Mouse (Mus musculus): ENCODE measurements at regions not wholly inside any gene's neighbourhood (a gene's known extent, or its start where the extent isn't known, plus 50 kb on each side); places are given as distances from the start of the nearest gene placed in this dataset.

GRCm38 (mm10) chr3:153072200-153072919 lies 90.3 kb upstream of the St6galnac5 start:
- no peaks in the 10 kb centered on the region for H3K36me3 ChIP-seq
- WGBS: 54% methylated on average over 10 of the region's 10 CpGs
- no peak overlapping the region for H3K27ac ChIP-seq
- H3K9me3 ChIP-seq: no peaks in the 10 kb centered on the region
- no peaks in the 10 kb centered on the region for H3K27me3 ChIP-seq (ENCODE audit: insufficient read depth, poor library complexity, severe bottlenecking)
- DNase-seq (ENCODE audit: low spot score): no peak
- H3K4me3 ChIP-seq: no peak overlapping the region
- no peaks in the 10 kb centered on the region; the same call in 1 of the 2 replicates for H3K4me1 ChIP-seq (replicated peaks)

- Histone ChIP-seq H3K4me1 (replicated peaks) (no peaks in the 10 kb centered on the region; the same call in 1 of the 2 replicates), H3K9me3 (no peaks in the 10 kb centered on the region), H3K27me3 (ENCODE audit: insufficient read depth, poor library complexity, severe bottlenecking) (no peaks in the 10 kb centered on the region), H3K36me3 (no peaks in the 10 kb centered on the region), H3K4me3 (no peak overlapping the region), H3K27ac (no peak overlapping the region)
- WGBS: 82% methylated on average over 8 of the region's 8 CpGs
- DNase-seq (ENCODE audit: low spot score): no peak
These were observed 89.5 kb upstream of the St6galnac5 start for GRCm38 (mm10) chr3:153071549-153071948.

GRCm38 (mm10) chr3:153071123-153071522 lies 89.1 kb upstream of the St6galnac5 start:
- H3K4me3 ChIP-seq: no peak overlapping the region
- H3K9me3 ChIP-seq: no peaks in the 10 kb centered on the region
- 82% methylated on average over 3 of the region's 3 CpGs for WGBS
- H3K27ac ChIP-seq: no peak overlapping the region
- H3K4me1 ChIP-seq (replicated peaks): no peaks in the 10 kb centered on the region; the same call in 1 of the 2 replicates
- H3K36me3 ChIP-seq: no peaks in the 10 kb centered on the region
- H3K27me3 ChIP-seq (ENCODE audit: insufficient read depth, poor library complexity, severe bottlenecking): no peaks in the 10 kb centered on the region
- no peak for DNase-seq (ENCODE audit: low spot score)

GRCm38 (mm10) chr3:153065890-153066289 lies 83.8 kb upstream of the St6galnac5 start:
- Histone ChIP-seq H3K36me3 (no peaks in the 10 kb centered on the region), H3K4me1 (replicated peaks) (no peaks in the 10 kb centered on the region), H3K4me3 (no peak overlapping the region), H3K27me3 (ENCODE audit: insufficient read depth, poor library complexity, severe bottlenecking) (no peaks in the 10 kb centered on the region), H3K27ac (no peak overlapping the region), H3K9me3 (no peaks in the 10 kb centered on the region)
- 86% methylated on average over 3 of the region's 3 CpGs for WGBS
- no peak for DNase-seq (ENCODE audit: low spot score)

GRCm38 (mm10) chr3:153053163-153053562 lies 71.1 kb upstream of the St6galnac5 start:
- Histone ChIP-seq H3K9me3 (no peaks in the 10 kb centered on the region), H3K27me3 (ENCODE audit: insufficient read depth, poor library complexity, severe bottlenecking) (no peaks in the 10 kb centered on the region), H3K27ac (no peak overlapping the region), H3K4me3 (no peak overlapping the region), H3K36me3 (no peaks in the 10 kb centered on the region), H3K4me1 (replicated peaks) (no peaks in the 10 kb centered on the region)
- DNase-seq (ENCODE audit: low spot score): no peak
- WGBS: 95% methylated on average over 3 of the region's 3 CpGs

GRCm38 (mm10) chr3:153051566-153051965 lies 69.5 kb upstream of the St6galnac5 start:
- Histone ChIP-seq H3K9me3 (peaks cover 7% of the 10 kb centered on the region), H3K27me3 (ENCODE audit: insufficient read depth, poor library complexity, severe bottlenecking) (no peaks in the 10 kb centered on the region), H3K4me3 (no peak overlapping the region), H3K4me1 (replicated peaks) (no peaks in the 10 kb centered on the region), H3K36me3 (no peaks in the 10 kb centered on the region), H3K27ac (no peak overlapping the region)
- no peak for DNase-seq (ENCODE audit: low spot score)

GRCm38 (mm10) chr3:153045328-153045727 lies 63.3 kb upstream of the St6galnac5 start:
- H3K9me3 ChIP-seq: peaks cover 7% of the 10 kb centered on the region
- peaks cover 4% of the 10 kb centered on the region; the same call in 1 of the 2 replicates for H3K27me3 ChIP-seq (ENCODE audit: insufficient read depth, poor library complexity, severe bottlenecking)
- no peak overlapping the region for H3K4me3 ChIP-seq
- no peaks in the 10 kb centered on the region for H3K36me3 ChIP-seq
- no peak overlapping the region for H3K27ac ChIP-seq
- WGBS: 95% methylated on average over 2 of the region's 2 CpGs
- no peaks in the 10 kb centered on the region for H3K4me1 ChIP-seq (replicated peaks)
- DNase-seq (ENCODE audit: low spot score): no peak

- 89% methylated on average over 6 of the region's 6 CpGs for WGBS
- Histone ChIP-seq H3K36me3 (no peaks in the 10 kb centered on the region), H3K4me3 (no peak overlapping the region), H3K9me3 (no peaks in the 10 kb centered on the region), H3K27me3 (ENCODE audit: insufficient read depth, poor library complexity, severe bottlenecking) (no peaks in the 10 kb centered on the region), H3K27ac (no peak overlapping the region), H3K4me1 (replicated peaks) (peaks cover 12% of the 10 kb centered on the region)
- DNase-seq (ENCODE audit: low spot score): no peak
These were observed 51.9 kb upstream of the St6galnac5 start for GRCm38 (mm10) chr3:153033980-153034379.

Measured in hindbrain, embryonic 10.5 days (tissue).